Mouse (Mus musculus): Measurements from ENCODE around the gene Tmem235.

GRCm38 (mm10) chr11:117896533-117896932 lies 36.0 kb downstream of the Tmem235 start:
- no peak for TF ChIP-seq USF1 (IDR thresholded peaks at IDR 0.05; ENCODE audit: low read depth)
- no peak for TF ChIP-seq MYOG (IDR thresholded peaks at IDR 0.05; ENCODE audit: control insufficient read depth in 1 of 3, insufficient read depth in 1 of 3, insufficient read length in 2 of 3, low read depth in 2 of 3)
- TF ChIP-seq POLR2A (IDR thresholded peaks at IDR 0.05; ENCODE audit: insufficient read length, low read depth), result no peak
- TF ChIP-seq CEBPB (IDR thresholded peaks at IDR 0.05; ENCODE audit: insufficient read depth, poor library complexity, severe bottlenecking), result no peak
- no peak for TF ChIP-seq POLR2AphosphoS2 (IDR thresholded peaks at IDR 0.05; ENCODE audit: insufficient read length, low read depth)
- no peak for TF ChIP-seq E2F4 (IDR thresholded peaks at IDR 0.05; ENCODE audit: insufficient read depth)
- TF ChIP-seq REST (IDR thresholded peaks at IDR 0.05; ENCODE audit: insufficient read depth, insufficient read length), result no peak
- TF ChIP-seq MYOD1 (IDR thresholded peaks at IDR 0.05; ENCODE audit: control insufficient read depth in 1 of 3, insufficient read length in 2 of 3, low read depth in 2 of 3), result no peak
- TF ChIP-seq SRF (IDR thresholded peaks at IDR 0.05; ENCODE audit: control insufficient read depth, insufficient read length, low read depth), result no peak
- no peak for TF ChIP-seq TCF12 (IDR thresholded peaks at IDR 0.05; ENCODE audit: insufficient read depth, poor library complexity, severe bottlenecking)
- no peak for TF ChIP-seq MAX (IDR thresholded peaks at IDR 0.05; ENCODE audit: low read depth)
- TF ChIP-seq TCF3 (IDR thresholded peaks at IDR 0.05; ENCODE audit: insufficient read length, low read depth), result no peak

All from myocyte (in vitro differentiated cells).